Mouse (Mus musculus) frontal cortex, postnatal 10 days (tissue): ENCODE measurements around the gene Tgfbr2.
"Not testable (repeated sequence)": the region's sequence is repeated elsewhere in the genome, so short reads cannot be mapped to it uniquely, and the experiment has no call there.

Experiments used
- DNase-seq, 2 experiments: peaks; one replicate each; pipeline ENCODE4 v3.0.0; 2022; ENCODE audit warnings: low spot score in 2 of 2, mixed read lengths in 1 of 2

The Tgfbr2 gene

DNA sequence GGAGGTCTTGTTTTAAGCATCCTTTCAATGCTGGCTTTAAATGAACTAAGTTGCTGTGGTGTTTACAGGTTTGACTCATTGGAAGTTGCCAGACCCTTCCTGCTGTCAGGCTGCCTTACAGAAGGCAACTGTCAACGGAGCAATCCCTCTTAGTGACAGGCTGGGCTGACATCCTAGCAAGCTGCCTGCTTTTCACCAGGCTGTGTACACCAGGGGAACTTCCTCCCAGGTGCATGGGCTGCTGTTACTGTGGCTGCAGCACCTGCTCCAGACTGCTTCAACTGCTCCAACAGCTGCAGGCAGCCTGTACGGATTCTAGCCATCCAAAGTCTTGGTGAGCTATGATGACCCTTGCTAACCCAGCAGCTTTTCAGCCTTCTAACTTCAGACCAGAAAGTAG is 98.2 kb downstream of the Tgfbr2 start:
- no peak for DNase-seq

DNA sequence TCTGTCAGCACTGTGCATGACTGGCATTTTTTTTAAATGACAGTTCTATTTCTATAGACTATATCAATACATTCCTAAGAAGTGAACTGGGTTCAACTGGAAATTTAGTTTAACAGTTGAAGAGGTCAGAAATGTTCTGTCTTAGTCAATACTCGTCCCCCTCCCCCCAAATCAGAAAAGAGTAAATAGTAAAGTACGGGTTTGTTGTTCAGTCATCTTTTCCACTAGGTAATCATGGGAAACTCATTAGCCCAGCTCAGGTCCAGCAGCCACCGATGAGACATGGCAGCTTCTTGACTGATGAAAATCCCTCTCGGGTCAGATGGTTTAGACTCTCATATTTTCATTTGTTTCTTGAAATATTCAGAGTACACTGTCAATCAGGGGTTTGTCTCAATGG is 99.0 kb downstream of the Tgfbr2 start:
- no peak for DNase-seq

DNA sequence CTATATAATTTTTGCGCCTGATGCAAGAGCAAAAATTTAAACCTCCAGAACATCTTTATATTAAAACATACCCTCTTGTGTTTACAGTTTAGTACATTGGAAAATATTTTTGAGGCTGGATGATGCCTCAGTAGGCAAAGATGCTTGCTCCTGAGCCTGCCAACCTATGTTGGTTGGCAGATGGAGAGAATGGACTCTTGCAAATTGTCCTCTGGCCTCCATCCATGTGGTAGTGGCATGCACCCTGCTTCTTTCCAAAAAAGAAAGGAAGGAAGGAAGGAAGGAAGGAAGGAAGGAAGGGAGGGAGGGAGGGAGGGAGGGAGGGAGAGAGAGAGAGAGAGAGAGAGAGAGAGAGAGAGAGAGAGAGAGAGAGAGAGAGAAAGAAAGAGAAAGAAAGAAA is 103.6 kb downstream of the Tgfbr2 start:
- not testable (repeated sequence) for DNase-seq

DNA sequence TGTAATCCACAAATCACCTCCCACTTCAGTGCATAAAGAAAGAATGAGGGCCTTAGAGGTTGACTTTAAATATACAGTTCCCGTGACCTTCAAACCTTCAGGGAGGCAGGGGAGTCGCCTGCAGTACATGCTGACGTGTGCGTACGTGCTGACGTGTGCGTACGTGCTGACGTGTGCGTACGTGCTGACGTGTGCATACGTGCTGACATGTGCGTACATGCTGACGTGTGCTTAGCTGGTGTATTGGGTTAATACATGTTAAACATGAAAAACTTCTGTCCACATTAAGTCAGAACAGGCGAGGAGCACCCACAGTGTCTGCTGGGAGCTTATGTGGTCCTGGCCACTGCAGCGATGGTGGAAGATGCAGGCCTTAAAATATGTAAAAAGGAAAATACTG is 110.4 kb downstream of the Tgfbr2 start:
- no peak for DNase-seq

DNA sequence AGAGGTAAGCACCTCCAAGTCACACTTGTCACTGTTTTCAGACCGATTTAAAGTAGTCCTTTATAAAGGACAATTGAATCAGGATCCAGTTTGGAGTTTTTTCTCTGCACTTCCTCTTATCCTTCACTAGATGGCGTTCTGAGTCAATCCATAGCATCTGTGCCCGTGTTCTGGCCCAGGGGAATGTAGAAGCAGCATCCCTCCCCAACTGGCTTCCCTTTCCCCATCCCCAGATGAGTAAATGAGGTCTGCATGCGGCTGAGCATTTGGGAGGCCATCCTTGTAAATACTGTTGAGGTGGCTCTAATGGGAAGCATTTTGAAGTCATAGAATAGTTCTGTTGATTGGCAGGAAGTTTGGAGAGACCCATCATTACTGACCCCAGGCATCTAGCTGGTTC is 114.5 kb downstream of the Tgfbr2 start:
- DNase-seq: no peak

DNA sequence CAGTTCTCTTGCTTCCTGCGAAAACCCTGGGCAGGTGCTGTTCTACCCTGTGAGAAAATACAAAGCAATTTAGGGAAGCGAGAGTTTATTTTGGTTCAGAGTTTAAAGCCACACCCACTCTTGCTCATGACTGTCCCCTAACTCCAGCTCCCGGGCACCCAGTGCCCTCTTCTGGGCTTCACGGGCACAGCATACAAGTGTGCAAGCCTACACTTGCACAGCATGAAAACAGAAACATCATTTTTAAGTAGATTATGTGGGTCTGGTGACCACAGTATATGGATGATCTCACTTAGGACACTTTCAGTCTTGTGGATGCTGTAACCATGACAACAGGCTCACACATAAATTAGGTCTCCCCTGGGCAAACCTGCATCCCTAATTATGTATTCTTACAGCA is 116.0 kb downstream of the Tgfbr2 start:
- DNase-seq: no peak

DNA sequence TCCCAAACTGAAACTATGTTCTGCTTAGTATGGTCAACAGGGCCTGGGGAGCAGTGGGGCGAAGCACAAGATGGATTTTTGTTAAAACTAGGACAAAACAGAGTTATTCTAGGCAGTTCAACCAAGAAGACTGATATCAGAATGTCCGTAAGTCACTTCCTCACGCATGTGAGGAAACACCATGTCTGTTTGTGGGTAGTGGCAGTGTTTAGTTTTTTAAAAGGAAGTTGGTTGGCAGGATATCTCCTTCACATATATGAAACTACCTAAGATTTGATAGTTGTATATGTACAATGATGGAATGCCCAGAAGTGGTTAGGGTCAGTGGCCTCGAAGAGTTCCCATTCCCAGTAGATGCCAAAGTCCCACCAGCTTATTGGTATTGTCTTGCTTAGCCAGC is 116.7 kb downstream of the Tgfbr2 start:
- DNase-seq: no peak

DNA sequence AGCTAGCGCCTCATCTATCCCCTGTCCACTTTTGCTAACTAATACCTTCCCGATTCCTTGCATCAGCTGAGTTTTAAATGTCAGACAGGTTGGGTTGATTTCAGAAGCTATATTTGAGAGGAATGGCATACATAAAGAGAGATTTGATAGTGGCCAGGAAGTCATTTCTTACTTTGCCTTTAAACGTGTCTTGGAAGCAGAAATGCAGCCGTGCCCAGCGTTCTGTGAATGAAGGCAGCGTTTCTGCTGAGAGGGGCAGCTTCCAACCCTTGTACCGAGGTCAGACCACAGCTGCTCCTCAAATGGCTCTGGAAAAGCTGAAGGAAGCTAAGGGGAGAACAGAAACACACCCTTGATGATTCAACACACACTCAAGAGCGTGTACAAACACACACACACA is 121.2 kb downstream of the Tgfbr2 start:
- DNase-seq: no peak

DNA sequence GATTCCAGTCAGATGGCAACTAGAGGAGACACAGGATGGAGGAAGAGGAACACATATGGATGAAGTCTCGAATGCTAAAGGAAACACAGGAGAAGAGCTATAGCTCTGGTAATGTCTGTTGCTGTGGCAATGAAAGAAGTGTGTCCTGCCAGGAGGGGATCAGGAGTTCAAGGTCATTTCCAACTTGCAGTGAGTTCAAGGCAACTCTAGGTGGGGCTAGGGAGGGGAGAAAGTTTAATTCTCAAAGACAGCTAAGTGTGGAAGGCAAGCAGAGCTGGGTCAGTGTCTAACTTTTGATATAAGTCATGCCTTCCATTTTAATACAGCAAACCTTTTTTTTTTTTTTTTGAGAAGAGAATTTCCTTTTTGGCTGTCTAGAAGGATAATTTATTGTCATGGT is 125.2 kb downstream of the Tgfbr2 start:
- no peak for DNase-seq

DNA sequence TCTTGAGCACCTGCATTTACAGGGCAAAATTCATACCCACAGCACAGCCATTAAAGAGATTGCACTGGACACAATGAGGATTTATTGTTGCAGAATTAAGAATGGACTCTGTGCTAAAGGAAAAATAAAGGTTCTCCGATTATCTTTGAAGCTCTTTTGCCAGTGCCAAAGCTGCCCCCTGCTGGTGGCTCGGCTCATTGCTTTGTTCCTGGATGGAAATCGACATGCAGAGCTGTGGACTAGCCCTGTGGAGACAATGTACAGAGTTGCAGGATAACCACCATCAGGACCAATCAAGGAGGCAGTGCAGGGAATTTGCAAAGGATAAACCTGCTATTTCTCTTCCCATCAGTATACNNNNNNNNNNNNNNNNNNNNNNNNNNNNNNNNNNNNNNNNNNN is 133.4 kb downstream of the Tgfbr2 start:
- peak; percentile 59 to 83 for DNase-seq

DNA sequence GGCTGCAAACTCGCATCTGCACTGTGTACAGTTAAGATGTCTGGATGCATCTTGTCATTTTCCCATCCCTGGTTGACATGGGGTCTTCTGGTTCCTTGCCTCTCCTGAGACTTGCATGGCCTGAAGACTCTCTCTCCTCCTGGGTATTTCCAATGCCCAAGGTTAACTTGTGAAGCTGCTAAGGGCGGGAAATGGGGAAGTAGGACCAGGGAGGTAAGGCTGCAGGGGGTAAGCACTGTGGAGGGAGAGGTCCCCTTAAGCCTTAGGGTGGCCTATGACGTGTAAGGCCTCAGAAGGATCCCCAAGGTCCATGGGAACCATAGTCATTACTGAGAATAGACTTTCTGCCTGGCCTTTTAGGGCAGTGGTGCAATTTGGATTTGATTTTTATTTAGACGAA is 133.8 kb downstream of the Tgfbr2 start:
- no peak for DNase-seq

DNA sequence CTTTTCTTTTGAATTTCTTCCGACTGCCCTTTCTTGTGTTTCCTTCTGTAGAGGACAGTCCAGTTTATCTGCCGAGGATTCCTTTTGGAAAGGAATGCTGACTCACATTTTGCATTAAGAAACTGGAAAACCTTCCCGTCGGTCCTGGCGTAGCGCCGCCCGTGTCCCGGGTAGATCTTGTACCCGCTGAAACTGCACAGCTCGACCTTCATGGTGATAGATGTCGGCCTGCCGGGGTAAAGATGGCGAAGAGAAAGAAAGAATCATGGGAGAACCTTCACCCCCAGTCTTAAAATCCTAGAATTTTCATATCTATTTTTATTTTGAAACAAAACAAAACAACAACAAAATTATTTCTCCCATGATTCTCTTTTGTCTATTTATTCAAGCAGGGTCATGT is 134.3 kb downstream of the Tgfbr2 start:
- not testable (repeated sequence) for DNase-seq

DNA sequence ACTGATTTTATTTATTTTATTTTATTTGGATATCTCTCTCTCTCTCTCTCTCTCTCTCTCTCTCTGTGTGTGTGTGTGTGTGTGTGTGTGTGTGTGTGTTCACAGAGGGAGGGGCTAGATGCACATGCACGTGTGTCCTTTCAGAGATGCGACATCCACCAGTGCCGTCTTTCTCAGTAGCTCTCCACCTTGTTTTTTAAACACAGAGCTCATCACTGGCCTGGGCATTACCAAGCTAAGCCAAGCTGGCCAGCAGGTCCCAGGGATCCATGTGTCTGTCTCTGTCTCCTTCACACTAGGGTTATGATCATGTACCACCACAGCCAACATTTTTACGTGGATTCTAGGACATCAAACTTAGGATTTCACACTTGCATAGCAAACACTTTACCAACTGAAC is 135.2 kb downstream of the Tgfbr2 start:
- DNase-seq: no peak

DNA sequence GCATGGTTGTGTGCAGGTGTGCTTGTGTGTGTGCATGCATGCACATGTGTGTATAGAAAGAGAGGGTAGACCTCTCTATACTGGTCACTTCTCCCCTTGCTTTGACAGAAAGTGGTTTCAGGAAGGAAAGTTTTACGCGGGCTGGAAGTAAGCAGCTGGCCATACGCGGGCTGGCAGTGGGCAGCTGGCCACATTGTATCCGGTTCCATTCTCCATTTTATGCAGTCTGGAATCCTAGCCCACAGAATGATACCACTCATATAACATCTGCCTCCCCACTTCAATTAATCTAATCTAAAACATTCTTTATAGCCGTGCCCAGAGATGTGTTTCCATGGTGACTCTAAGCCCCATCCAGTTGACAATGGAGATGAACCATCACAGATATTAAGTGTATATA is 136.9 kb downstream of the Tgfbr2 start:
- DNase-seq: no peak
